Mouse (Mus musculus) CH12.LX (cell line): ENCODE measurements around the gene Ppil1. TPM values are rescaled to one million over a fixed set of nuclear protein-coding genes. Genes with fewer than 3 reads are reported as not detected.
"Not testable (repeated sequence)": the region's sequence is repeated elsewhere in the genome, so short reads cannot be mapped to it uniquely, and the experiment has no call there.

Experiments used
- DNase-seq: peaks from one replicate; pipeline ENCODE4 v3.0.0-alpha.2; 2013; ENCODE audit errors: extremely low read depth
- H3K27ac ChIP-seq: 2 replicates; pipeline ENCODE4 v1.5.1; 2012; ENCODE audit warnings: low read depth, mild to moderate bottlenecking, control low read depth, moderate library complexity; ENCODE audit not compliant: insufficient read depth
- H3K27me3 ChIP-seq: replicated peaks from 2 replicates; pipeline ENCODE3; 2012; ENCODE audit warnings: inconsistent platforms
- H3K36me3 ChIP-seq, 2 experiments: replicated peaks in 1 of 2; 2 replicates each; pipeline versions ENCODE3 to v1.6.1; 2012; ENCODE audit warnings: inconsistent platforms in 1 of 2, low read length in 1 of 2, mild to moderate bottlenecking in 1 of 2, mixed read lengths in 1 of 2, moderate library complexity in 1 of 2; ENCODE audit not compliant: control insufficient read depth in 1 of 2, insufficient read depth in 1 of 2
- H3K4me1 ChIP-seq, 2 experiments: 2 replicates each; pipeline ENCODE4 v1.6.1; 2012; ENCODE audit warnings: inconsistent platforms in 1 of 2, moderate library complexity in 1 of 2; ENCODE audit not compliant: insufficient read depth in 2 of 2, control insufficient read depth in 1 of 2
- H3K4me2 ChIP-seq: 2 replicates; pipeline ENCODE4 v1.6.1; 2012; ENCODE audit warnings: low read depth, mild to moderate bottlenecking, control low read depth; ENCODE audit not compliant: poor library complexity, insufficient read depth, severe bottlenecking
- H3K4me3 ChIP-seq, 3 experiments: fragments of 150-350 bp in 1 of 3; sonication (generic) in 1 of 3; replicated peaks in 1 of 3; 2 replicates each; pipeline versions ENCODE3 to v1.5.1; 2011 to 2012; ENCODE audit warnings: low read depth in 2 of 3, low read length in 2 of 3, mild to moderate bottlenecking in 2 of 3, moderate library complexity in 2 of 3, control low read depth in 1 of 3, improper control_type of control experiment in 1 of 3, inconsistent platforms in 1 of 3, mixed read lengths in 1 of 3; ENCODE audit not compliant: poor library complexity in 1 of 3
- H3K79me2 ChIP-seq: replicated peaks from 2 replicates; pipeline ENCODE4 v1.6.1; 2012; ENCODE audit warnings: mild to moderate bottlenecking, moderate library complexity; ENCODE audit not compliant: control insufficient read depth, poor library complexity, insufficient read depth, severe bottlenecking; ENCODE audit errors: extremely low read depth
- H3K9ac ChIP-seq: 2 replicates; pipeline ENCODE4 v1.6.1; 2012; ENCODE audit warnings: low read depth, mild to moderate bottlenecking, control low read depth, moderate library complexity; ENCODE audit not compliant: insufficient read depth
- H3K9me3 ChIP-seq: replicated peaks from 2 replicates; pipeline ENCODE3; 2012; ENCODE audit warnings: low read length, inconsistent platforms, mixed read lengths
- CTCF ChIP-seq, 2 experiments: IDR thresholded peaks in 1 of 2; conservative IDR thresholded peaks in 1 of 2; 2 replicates each; pipeline ENCODE4 v1.5.1; 2011 to 2012; ENCODE audit warnings: low read depth in 2 of 2, low read length in 2 of 2, improper control_type of control experiment in 1 of 2, inconsistent platforms in 1 of 2, mild to moderate bottlenecking in 1 of 2, moderate library complexity in 1 of 2
- E2F4 ChIP-seq: IDR thresholded peaks from 2 replicates; pipeline ENCODE4 v1.6.1; 2011; ENCODE audit warnings: low read depth, low read length, improper control_type of control experiment; ENCODE audit not compliant: insufficient replicate concordance
- EP300 ChIP-seq: IDR thresholded peaks from 2 replicates; pipeline ENCODE4 v1.6.1; 2011; ENCODE audit warnings: low read length, improper control_type of control experiment
- JUN ChIP-seq: IDR thresholded peaks from 2 replicates; pipeline ENCODE4 v1.6.1; 2011; ENCODE audit warnings: low read depth, mild to moderate bottlenecking, low read length, improper control_type of control experiment, moderate library complexity; ENCODE audit not compliant: insufficient read depth
- MAFK ChIP-seq: IDR thresholded peaks from 2 replicates; pipeline ENCODE4 v1.6.1; 2011; ENCODE audit warnings: low read length, improper control_type of control experiment; ENCODE audit not compliant: insufficient replicate concordance
- MAZ ChIP-seq: IDR thresholded peaks from 2 replicates; pipeline ENCODE4 v1.6.1; 2012; ENCODE audit warnings: low read depth, mild to moderate bottlenecking, inconsistent platforms, low read length, improper control_type of control experiment, moderate library complexity
- MYC ChIP-seq: IDR thresholded peaks from 2 replicates; pipeline ENCODE4 v1.6.1; 2011; ENCODE audit warnings: low read depth, mild to moderate bottlenecking, improper control_type of control experiment, low read length
- POLR2A ChIP-seq: IDR thresholded peaks from 2 replicates; pipeline ENCODE4 v1.6.1; 2011; ENCODE audit warnings: low read depth, mild to moderate bottlenecking, improper control_type of control experiment, low read length
- SIN3A ChIP-seq: IDR thresholded peaks from 2 replicates; pipeline ENCODE4 v1.6.1; 2012; ENCODE audit warnings: low read length, improper control_type of control experiment, inconsistent platforms
- TBP ChIP-seq: conservative IDR thresholded peaks from 2 replicates; pipeline ENCODE4 v1.6.1; 2011; ENCODE audit warnings: low read depth, low read length, improper control_type of control experiment
- UBTF ChIP-seq: IDR thresholded peaks from 2 replicates; pipeline ENCODE4 v1.6.1; 2012; ENCODE audit warnings: low read depth, mild to moderate bottlenecking, inconsistent platforms, low read length, improper control_type of control experiment, moderate library complexity
- ZKSCAN1 ChIP-seq: IDR thresholded peaks from 2 replicates; pipeline ENCODE4 v1.6.1; 2012; ENCODE audit warnings: low read depth, inconsistent platforms, low read length, improper control_type of control experiment, borderline replicate concordance
- ZMIZ1 ChIP-seq: IDR thresholded peaks from 2 replicates; pipeline ENCODE4 v1.6.1; 2012; ENCODE audit warnings: low read depth, mild to moderate bottlenecking, inconsistent platforms, low read length, improper control_type of control experiment
- dilution Hi-C: fragments of 300-500 bp; cut with MboI; formaldehyde crosslinking; loops from 2 replicates; pipeline ENCODE4 v1.14.3; 2020; ENCODE audit warnings: low sequenced_read_pairs; ENCODE audit not compliant: extremely low pct_unique_long_range_greater_than_20kb, extremely low pct_ligation_motif_present
- in situ Hi-C: fragments of 300-500 bp; cut with MboI; formaldehyde crosslinking; loops from 3 replicates; pipeline ENCODE4 v1.14.3; 2019; ENCODE audit warnings: low sequenced_read_pairs, low pct_ligation_motif_present, low pct_unique_long_range_greater_than_20kb, mixed read lengths
- polyA plus RNA-seq: library from polyadenylated mRNA; unstranded; fragments of >175 nt; gene quantifications from 2 replicates; pipeline ENCODE4 v1.2.1, GENCODE M21; 2012; ENCODE audit warnings: low read depth; ENCODE audit not compliant: insufficient read length
- total RNA-seq, 2 experiments: library from RNA; depleted of rRNA; stranded (reverse); fragments of 300-350 nt in 1 of 2; fragments of >200 nt in 1 of 2; gene quantifications; 2 replicates each; pipeline ENCODE4 v1.2.3; 2012 to 2014

Gene Ppil1
- total and polyA plus RNA-seq, 3 experiments = 97.2 to 143 (median 107) TPM

- in situ Hi-C loops (no loop called here), dilution Hi-C loops (no loop called here)
- H3K36me3 ChIP-seq = peaks cover 70 to 89% of the 10 kb centered on the region in 2 experiments
- no peak for DNase-seq
- no peak overlapping the region for H3K9ac ChIP-seq
- peaks cover 8 to 33% of the 10 kb centered on the region in 2 experiments for H3K4me1 ChIP-seq
- peaks cover 43% of the 10 kb centered on the region for H3K79me2 ChIP-seq
- H3K4me2 ChIP-seq = no peak overlapping the region
- no peak overlapping the region for H3K27ac ChIP-seq
- TF ChIP-seq TBP (no peak), ZKSCAN1 (no peak), MAFK (no peak), JUN (no peak), E2F4 (no peak), POLR2A (no peak), MAZ (no peak), UBTF (no peak), EP300 (no peak)
- TF ChIP-seq, all 38 proteins: peak for 0
- Histone ChIP-seq H3K4me3 (no peak overlapping the region), H3K27me3 (no peaks in the 10 kb centered on the region), H3K9me3 (no peaks in the 10 kb centered on the region)
These were observed 10.8 kb downstream of the Ppil1 start for GRCm38 (mm10) chr17:29253236-29253635.

- Histone ChIP-seq H3K9ac (no peak overlapping the region), H3K27ac (no peak overlapping the region), H3K27me3 (no peaks in the 10 kb centered on the region), H3K4me1 (peaks cover 8 to 20% of the 10 kb centered on the region in 2 experiments)
- DNase-seq = no peak
- no peak for TF ChIP-seq CTCF (conservative IDR thresholded peaks at IDR 0.05 in 1 of 2, IDR thresholded peaks at IDR 0.05 in 1 of 2; ENCODE audit: low read depth in 2 of 2, low read length in 2 of 2)
- TF ChIP-seq ZMIZ1 = no peak
- no peak for TF ChIP-seq JUN
- TF ChIP-seq MAFK = no peak
- TF ChIP-seq MYC = no peak
- TF ChIP-seq SIN3A = no peak
- TF ChIP-seq, all 38 proteins: peak for 0
- Histone ChIP-seq H3K79me2 (peaks cover 29% of the 10 kb centered on the region), H3K4me2 (no peak overlapping the region), H3K36me3 (peaks cover 56 to 81% of the 10 kb centered on the region in 2 experiments), H3K9me3 (no peaks in the 10 kb centered on the region), H3K4me3 (no peak overlapping the region)
- dilution Hi-C loops (no loop called here), in situ Hi-C loops (no loop called here)
These were observed 12.2 kb downstream of the Ppil1 start for GRCm38 (mm10) chr17:29251608-29252390.

GRCm38 (mm10) chr17:29251006-29251405 is 13.0 kb downstream of the Ppil1 start:
- in situ Hi-C loops, H3K27ac ChIP-seq, H3K4me2 ChIP-seq, H3K27me3 ChIP-seq, dilution Hi-C loops, DNase-seq, H3K9me3 ChIP-seq, H3K4me3 ChIP-seq, H3K9ac ChIP-seq: not testable (repeated sequence)
- Histone ChIP-seq H3K4me1 (peaks cover 11 to 19% of the 10 kb centered on the region in 2 experiments), H3K79me2 (peaks cover 21% of the 10 kb centered on the region), H3K36me3 (peaks cover 49 to 73% of the 10 kb centered on the region in 2 experiments)
